Mouse (Mus musculus) heart, postnatal 0 days (tissue): ENCODE data around the gene Cdc42bpg.

ENCODE experiments used
- CTCF ChIP-seq: IDR thresholded peaks from 2 replicates; pipeline ENCODE4 v1.5.1; 2016; ENCODE audit warnings: antibody characterized with exemption, control low read depth, low read depth
- EP300 ChIP-seq: IDR thresholded peaks from 2 replicates; pipeline ENCODE4 v1.6.1; 2016; ENCODE audit warnings: antibody characterized with exemption, low read depth

- no peak for TF ChIP-seq CTCF
- TF ChIP-seq EP300: no peak
These were observed 58.1 kb downstream of the Cdc42bpg start for GRCm38 (mm10) chr19:6364317-6364725.
